Mouse (Mus musculus) kidney, embryonic 15.5 days (tissue): ENCODE measurements at regions not wholly inside any gene's neighbourhood (a gene's known extent, or its start where the extent isn't known, plus 50 kb on each side); places are given as distances from the start of the nearest gene placed in this dataset.
A peak's percentile ranks its signal among the peaks of the same experiment; 100 is the strongest.
"Not testable (repeated sequence)": the region's sequence is repeated elsewhere in the genome, so short reads cannot be mapped to it uniquely, and the experiment has no call there.

Experiments
- ATAC-seq: fragments of 200-750 bp; cut with Nextera tagmentation; replicated peaks from 2 replicates; pipeline ENCODE4 v1.8.0; 2017; ENCODE audit warnings: moderate TSS enrichment; ENCODE audit not compliant: low FRiP score
- H3K27ac ChIP-seq: fragments of 300-500 bp; sonication (generic); 2 replicates; pipeline ENCODE4 v1.5.1; 2015; ENCODE audit warnings: mild to moderate bottlenecking, inconsistent platforms
- H3K27me3 ChIP-seq: fragments of 300-500 bp; sonication (generic); 2 replicates; pipeline ENCODE4 v1.6.1; 2015; ENCODE audit warnings: inconsistent platforms
- H3K36me3 ChIP-seq: fragments of 300-500 bp; sonication (generic); 2 replicates; pipeline ENCODE4 v1.6.1; 2015; ENCODE audit warnings: inconsistent platforms
- H3K4me1 ChIP-seq: fragments of 300-500 bp; sonication (generic); 2 replicates; pipeline ENCODE4 v1.6.1; 2015; ENCODE audit warnings: inconsistent platforms
- H3K4me2 ChIP-seq: fragments of 300-500 bp; sonication (generic); 2 replicates; pipeline ENCODE4 v1.6.1; 2015; ENCODE audit warnings: moderate library complexity, mild to moderate bottlenecking, inconsistent platforms
- H3K4me3 ChIP-seq: fragments of 300-500 bp; sonication (generic); replicated peaks from 2 replicates; pipeline ENCODE4 v1.5.1; 2015; ENCODE audit warnings: mild to moderate bottlenecking, inconsistent platforms
- H3K9ac ChIP-seq: fragments of 300-500 bp; sonication (generic); 2 replicates; pipeline ENCODE4 v1.6.1; 2015; ENCODE audit warnings: mild to moderate bottlenecking, inconsistent platforms
- H3K9me3 ChIP-seq: fragments of 300-500 bp; sonication (generic); replicated peaks from 2 replicates; pipeline ENCODE4 v1.6.1; 2016; ENCODE audit warnings: inconsistent platforms
- WGBS: fragments of 180-500 bp; shearing (Covaris S2); methylation state at CpG from one replicate; pipeline ENCODE4 v1.1.7; 2015; ENCODE audit warnings: mixed read lengths; 5-methylcytosine and 5-hydroxymethylcytosine counted together

GRCm38 (mm10) chr2:11086996-11087395 lies 84.9 kb upstream of the Prkcq start:
- Histone ChIP-seq H3K27me3 (no peaks in the 10 kb centered on the region), H3K4me3 (no peak overlapping the region), H3K9ac (no peak overlapping the region), H3K27ac (no peak overlapping the region), H3K36me3 (no peaks in the 10 kb centered on the region), H3K4me1 (no peaks in the 10 kb centered on the region), H3K4me2 (no peak overlapping the region), H3K9me3 (no peaks in the 10 kb centered on the region)
- 49% methylated on average over 1 of the region's 1 CpGs for WGBS
- ATAC-seq = no peak

- Histone ChIP-seq H3K4me2 (peak overlapping the region; percentile 58), H3K4me3 (peak overlapping the region; percentile 35)
- 55% methylated on average over 34 of the region's 34 CpGs for WGBS
- ATAC-seq = peak; percentile 71; the same call in 1 of the 2 replicates
- H3K27me3 ChIP-seq, H3K4me1 ChIP-seq, H3K9ac ChIP-seq, H3K27ac ChIP-seq, H3K9me3 ChIP-seq, H3K36me3 ChIP-seq: not testable (repeated sequence)
Measured at GRCm38 (mm10) chr2:11099834-11100622, 71.9 kb upstream of the Prkcq start.

GRCm38 (mm10) chr2:11113191-11113590 lies 58.7 kb upstream of the Prkcq start:
- Histone ChIP-seq H3K9me3 (no peaks in the 10 kb centered on the region), H3K4me3 (no peak overlapping the region), H3K4me1 (no peaks in the 10 kb centered on the region), H3K27me3 (no peaks in the 10 kb centered on the region), H3K4me2 (no peak overlapping the region), H3K9ac (no peak overlapping the region), H3K27ac (no peak overlapping the region), H3K36me3 (no peaks in the 10 kb centered on the region)
- peak; percentile 62 for ATAC-seq
- 44% methylated on average over 8 of the region's 8 CpGs for WGBS

- H3K4me3 ChIP-seq = no peak overlapping the region
- 78% methylated on average over 1 of the region's 1 CpGs for WGBS
- H3K36me3 ChIP-seq = no peaks in the 10 kb centered on the region
- no peaks in the 10 kb centered on the region for H3K9me3 ChIP-seq
- no peaks in the 10 kb centered on the region for H3K27me3 ChIP-seq
- ATAC-seq = no peak
- no peak overlapping the region for H3K9ac ChIP-seq
- no peak overlapping the region for H3K4me2 ChIP-seq
- 0 out of 2 replicates have a peak, but pooled peaks cover 4% of the 10 kb centered on the region for H3K4me1 ChIP-seq
- no peak overlapping the region for H3K27ac ChIP-seq
Measured at GRCm38 (mm10) chr2:11118625-11119024, 53.3 kb upstream of the Prkcq start.

- WGBS = 15% methylated on average over 9 of the region's 9 CpGs
- no peak overlapping the region for H3K4me3 ChIP-seq
- ATAC-seq = peak; percentile 71
- no peaks in the 10 kb centered on the region for H3K27me3 ChIP-seq
- 0 out of 2 replicates have a peak overlapping the region, but pooled peaks have one; percentile 8 for H3K4me2 ChIP-seq
- no peak overlapping the region for H3K9ac ChIP-seq
- no peak overlapping the region for H3K27ac ChIP-seq
- no peaks in the 10 kb centered on the region for H3K9me3 ChIP-seq
- H3K4me1 ChIP-seq = 0 out of 2 replicates have a peak, but pooled peaks cover 4% of the 10 kb centered on the region
- no peaks in the 10 kb centered on the region for H3K36me3 ChIP-seq
Measured at GRCm38 (mm10) chr2:11119301-11119700, 52.6 kb upstream of the Prkcq start.
